8 mouse cellular contexts compared by ENCODE assay signal in genomic region chr13:73330844-73331501, GRCm38 (mm10). TPM values are rescaled to one million over a fixed set of nuclear protein-coding genes. Genes with fewer than 3 reads are reported as not detected.
DNase-seq lines count a peak whose midpoint lies in the region; ATAC-seq and TF ChIP-seq lines count a peak whose summit lies in the region.

No protein-coding gene starts in this region.

- peak; percentile 86 to 88 for DNase-seq in B cell, adult 2 months
- peak; percentile 97 for DNase-seq in brain, adult 2 months (ENCODE audit: low read depth, low spot score)
- DNase-seq in kidney, postnatal 0 days (ENCODE audit: low spot score): peak; percentile 91
- DNase-seq in liver, embryonic 11.5 days (ENCODE audit: low spot score): peak; percentile 83
- peak; percentile 93 for DNase-seq in naive thymus-derived CD4-positive, alpha-beta T cell, adult 2 months (ENCODE audit: low read depth)

- H3K9ac ChIP-seq in heart, embryonic 11.5 days (ENCODE audit: low read depth, low read length): peak overlapping the region; percentile 97
- H3K9ac ChIP-seq in kidney, postnatal 0 days (ENCODE audit: low read depth, low read length): peak overlapping the region; percentile 89
- peak overlapping the region; percentile 89 for H3K9ac ChIP-seq in liver, embryonic 11.5 days (ENCODE audit: low read depth, low read length)
- H3K9ac ChIP-seq in stomach, embryonic 14.5 days (replicated peaks; ENCODE audit: low read depth, low read length): peak overlapping the region; percentile 95

- H3K4me2 ChIP-seq in heart, embryonic 11.5 days: peak overlapping the region; percentile 97
- H3K4me2 ChIP-seq in kidney, postnatal 0 days (ENCODE audit: low read length): peak overlapping the region; percentile 90
- H3K4me2 ChIP-seq in liver, embryonic 11.5 days: peak overlapping the region; percentile 89
- peak overlapping the region; percentile 84 for H3K4me2 ChIP-seq in stomach, embryonic 14.5 days (replicated peaks; ENCODE audit: low read depth, low read length)

- peaks cover 26% of the 10 kb centered on the region for H3K4me1 ChIP-seq in heart, embryonic 11.5 days (ENCODE audit: control insufficient read depth, insufficient read depth, low read length)
- H3K4me1 ChIP-seq in kidney, postnatal 0 days (replicated peaks; ENCODE audit: insufficient read depth, low read length): peaks cover 15% of the 10 kb centered on the region
- peaks cover 11% of the 10 kb centered on the region for H3K4me1 ChIP-seq in liver, embryonic 11.5 days (replicated peaks; ENCODE audit: control insufficient read depth, insufficient read depth, low read length)
- peaks cover 14% of the 10 kb centered on the region for H3K4me1 ChIP-seq in stomach, embryonic 14.5 days (ENCODE audit: control insufficient read depth, insufficient read depth, low read length)

- TF ChIP-seq CTCF in kidney, postnatal 0 days (IDR thresholded peaks at IDR 0.05; ENCODE audit: low read depth): no peak

- H3K4me3 ChIP-seq in heart, embryonic 11.5 days (ENCODE audit: low read depth, low read length): peak overlapping the region; percentile 95
- peak overlapping the region; percentile 79 for H3K4me3 ChIP-seq in kidney, postnatal 0 days (replicated peaks; ENCODE audit: low read depth, low read length)
- peak overlapping the region; percentile 83 for H3K4me3 ChIP-seq in liver, embryonic 11.5 days (ENCODE audit: low read depth, low read length)
- H3K4me3 ChIP-seq in stomach, embryonic 14.5 days (ENCODE audit: low read depth, low read length): peak overlapping the region; percentile 86

- peak; percentile 86 for ATAC-seq in erythroblast, adult 5-6 weeks (replicated peaks; ENCODE audit: low FRiP score, poor library complexity, severe bottlenecking)
- ATAC-seq in heart, embryonic 11.5 days (replicated peaks; ENCODE audit: insufficient number of reproducible peaks, low FRiP score, low TSS enrichment): peak; percentile 87
- peak; percentile 83 for ATAC-seq in kidney, postnatal 0 days (replicated peaks; ENCODE audit: low FRiP score, low read depth)
- peak; percentile 83 for ATAC-seq in liver, embryonic 11.5 days (replicated peaks; ENCODE audit: low FRiP score)
- peak; percentile 87 for ATAC-seq in stomach, embryonic 14.5 days (ENCODE audit: insufficient number of reproducible peaks, insufficient read depth, low FRiP score, low read depth)

- no peaks in the 10 kb centered on the region for H3K9me3 ChIP-seq in heart, embryonic 11.5 days (replicated peaks; ENCODE audit: control insufficient read depth, low read length)
- H3K9me3 ChIP-seq in kidney, postnatal 0 days (replicated peaks; ENCODE audit: low read length): no peaks in the 10 kb centered on the region
- H3K9me3 ChIP-seq in liver, embryonic 11.5 days (ENCODE audit: control insufficient read depth, low read length): no peaks in the 10 kb centered on the region
- no peaks in the 10 kb centered on the region for H3K9me3 ChIP-seq in stomach, embryonic 14.5 days (ENCODE audit: control insufficient read depth, low read depth, low read length)

- no peaks in the 10 kb centered on the region for H3K36me3 ChIP-seq in heart, embryonic 11.5 days (ENCODE audit: control insufficient read depth, insufficient read depth, low read length)
- no peaks in the 10 kb centered on the region for H3K36me3 ChIP-seq in kidney, postnatal 0 days (ENCODE audit: insufficient read depth, low read length)
- no peaks in the 10 kb centered on the region; the same call in 1 of the 2 replicates for H3K36me3 ChIP-seq in liver, embryonic 11.5 days (ENCODE audit: control insufficient read depth, insufficient read depth, low read length)
- H3K36me3 ChIP-seq in stomach, embryonic 14.5 days (ENCODE audit: control insufficient read depth, insufficient read depth, low read length): peaks cover 4% of the 10 kb centered on the region

- H3K27me3 ChIP-seq in heart, embryonic 11.5 days (ENCODE audit: control insufficient read depth, insufficient read depth, low read length): no peaks in the 10 kb centered on the region
- H3K27me3 ChIP-seq in kidney, postnatal 0 days (ENCODE audit: insufficient read depth, low read length): no peaks in the 10 kb centered on the region
- no peaks in the 10 kb centered on the region for H3K27me3 ChIP-seq in liver, embryonic 11.5 days (replicated peaks; ENCODE audit: control insufficient read depth, insufficient read depth, low read length)
- H3K27me3 ChIP-seq in stomach, embryonic 14.5 days (ENCODE audit: control insufficient read depth, insufficient read depth, low read length): no peaks in the 10 kb centered on the region

- peak overlapping the region; percentile 85 for H3K27ac ChIP-seq in heart, embryonic 11.5 days (ENCODE audit: low read depth, low read length)
- peak overlapping the region; percentile 71 for H3K27ac ChIP-seq in kidney, postnatal 0 days
- peak overlapping the region; percentile 65 for H3K27ac ChIP-seq in liver, embryonic 11.5 days (ENCODE audit: low read depth, low read length)
- peak overlapping the region; percentile 56; the same call in 1 of the 2 replicates for H3K27ac ChIP-seq in stomach, embryonic 14.5 days (ENCODE audit: low read length)

- 0% methylated on average over 42 of the region's 42 CpGs for WGBS in heart, embryonic 11.5 days (ENCODE audit: insufficient replicate concordance)
- WGBS in kidney, postnatal 0 days: under 1% methylated on average over 42 of the region's 42 CpGs
- under 1% methylated on average over 42 of the region's 42 CpGs for WGBS in liver, embryonic 11.5 days
- under 1% methylated on average over 42 of the region's 42 CpGs for WGBS in stomach, embryonic 14.5 days

RNA-seq across cellular contexts. Expression of gene Ndufs6, which starts 2.6 kb away (rescaled TPM):
- total RNA-seq in erythroblast, adult 5-6 weeks (2015; ENCODE audit: low replicate concordance): 40.3 and 51.6 TPM in 2 replicates
- total RNA-seq in erythroblast, adult 5-6 weeks (2017; ENCODE audit: low replicate concordance): 20.6 and 47.0 TPM in 2 replicates
- polyA plus RNA-seq in heart, embryonic 11.5 days (2014; fragmentation: Nextera tagmentation; extraction: Ambion mirVana): 545 and 546 TPM in 2 replicates
- 514 and 552 TPM in 2 replicates for polyA plus RNA-seq in kidney, postnatal 0 days (2015; fragmentation: Nextera tagmentation; extraction: Ambion mirVana)
- polyA plus RNA-seq in liver, embryonic 11.5 days (2014; fragmentation: Nextera tagmentation; extraction: Ambion mirVana): 358 and 377 TPM in 2 replicates
- polyA plus RNA-seq in stomach, embryonic 14.5 days (2014; fragmentation: Nextera tagmentation; extraction: Ambion mirVana): 348 and 364 TPM in 2 replicates

RNA-seq across cellular contexts. Expression of gene Mrpl36, which starts 2.7 kb away (rescaled TPM):
- total RNA-seq in erythroblast, adult 5-6 weeks (2015; ENCODE audit: low replicate concordance): 7.5 and 28.6 TPM in 2 replicates
- total RNA-seq in erythroblast, adult 5-6 weeks (2017; ENCODE audit: low replicate concordance): 12.5 and 12.9 TPM in 2 replicates
- 155 and 170 TPM in 2 replicates for polyA plus RNA-seq in heart, embryonic 11.5 days (2014; fragmentation: Nextera tagmentation; extraction: Ambion mirVana)
- polyA plus RNA-seq in kidney, postnatal 0 days (2015; fragmentation: Nextera tagmentation; extraction: Ambion mirVana): 146 and 153 TPM in 2 replicates
- 207 and 211 TPM in 2 replicates for polyA plus RNA-seq in liver, embryonic 11.5 days (2014; fragmentation: Nextera tagmentation; extraction: Ambion mirVana)
- polyA plus RNA-seq in stomach, embryonic 14.5 days (2014; fragmentation: Nextera tagmentation; extraction: Ambion mirVana): 122 and 137 TPM in 2 replicates

Comparison
In these comparisons a context has a peak if more than half of its experiments do, and no peak if none do; other contexts are left out.
1. Peak in every context shown above with its lines: DNase-seq, ATAC-seq, H3K4me3 ChIP-seq and H3K27ac ChIP-seq.